Mouse (Mus musculus): ENCODE data around the gene Ptprr. TPM values are rescaled to one million over a fixed set of nuclear protein-coding genes. Genes with fewer than 3 reads are reported as not detected.

The Ptprr gene
- polyA plus RNA-seq, 1 experiment from 2014 or later, result 0.16 TPM

DNA sequence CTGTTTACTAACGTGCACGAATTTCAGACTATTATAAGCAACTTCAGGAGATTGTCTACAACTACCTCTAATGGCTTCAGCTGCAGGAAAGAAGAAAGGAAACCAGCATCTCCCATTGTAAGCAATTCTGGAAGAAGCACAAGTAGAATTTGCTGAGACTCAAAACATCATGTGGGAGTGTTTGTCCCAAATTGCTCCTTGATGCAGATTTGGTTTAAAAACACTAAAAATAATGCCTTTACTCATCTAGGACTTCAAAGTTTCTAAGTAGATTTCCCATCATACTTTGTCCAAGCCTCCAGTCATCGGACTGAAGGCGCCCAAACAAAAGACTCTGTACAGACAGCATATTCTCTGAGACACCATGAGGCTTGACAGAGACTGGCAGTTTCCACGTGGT lies 57.9 kb downstream of the Ptprr start:
- ATAC-seq (ENCODE audit: insufficient read depth), result no peak

DNA sequence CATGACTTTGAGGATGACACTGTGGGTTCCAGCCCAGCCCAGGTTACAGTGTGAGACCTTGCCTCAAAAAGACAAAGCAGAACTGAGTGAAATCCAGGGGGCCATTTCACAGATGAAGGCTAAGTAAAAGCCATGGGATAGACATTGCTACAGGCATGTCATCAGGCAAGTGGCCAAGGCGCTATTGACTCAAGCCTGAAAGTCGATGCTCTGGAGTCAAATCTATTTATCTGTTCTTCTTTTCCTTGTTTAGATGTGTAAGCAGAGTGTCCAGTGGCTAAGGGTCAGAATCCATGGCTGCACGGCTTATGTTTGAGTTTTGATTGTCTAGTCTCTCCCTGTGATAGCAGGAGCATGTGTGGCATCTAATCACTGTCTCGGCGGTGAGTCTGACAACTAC lies 60.6 kb downstream of the Ptprr start:
- Histone ChIP-seq H3K9ac (no peak overlapping the region), H3K27me3 (no peaks in the 10 kb centered on the region), H3K36me3 (replicated peaks) (no peaks in the 10 kb centered on the region), H3K9me3 (replicated peaks) (no peaks in the 10 kb centered on the region), H3K27ac (replicated peaks) (no peak overlapping the region), H3K4me3 (replicated peaks) (no peak overlapping the region), H3K4me1 (replicated peaks) (no peaks in the 10 kb centered on the region), H3K4me2 (no peak overlapping the region)
- WGBS (ENCODE audit: insufficient replicate concordance), result 60% methylated on average over 5 of the region's 5 CpGs
- no peak for ATAC-seq (ENCODE audit: insufficient read depth)

More for the DNA sequence above, 57.9 kb downstream of the Ptprr start:
- Histone ChIP-seq H3K36me3 (replicated peaks) (no peaks in the 10 kb centered on the region), H3K4me1 (replicated peaks) (no peaks in the 10 kb centered on the region), H3K4me3 (replicated peaks) (no peak overlapping the region), H3K27me3 (no peaks in the 10 kb centered on the region), H3K9ac (no peak overlapping the region), H3K4me2 (no peak overlapping the region), H3K9me3 (replicated peaks) (no peaks in the 10 kb centered on the region), H3K27ac (replicated peaks) (no peak overlapping the region)
- 41% methylated on average over 5 of the region's 5 CpGs for WGBS (ENCODE audit: insufficient replicate concordance)

DNA sequence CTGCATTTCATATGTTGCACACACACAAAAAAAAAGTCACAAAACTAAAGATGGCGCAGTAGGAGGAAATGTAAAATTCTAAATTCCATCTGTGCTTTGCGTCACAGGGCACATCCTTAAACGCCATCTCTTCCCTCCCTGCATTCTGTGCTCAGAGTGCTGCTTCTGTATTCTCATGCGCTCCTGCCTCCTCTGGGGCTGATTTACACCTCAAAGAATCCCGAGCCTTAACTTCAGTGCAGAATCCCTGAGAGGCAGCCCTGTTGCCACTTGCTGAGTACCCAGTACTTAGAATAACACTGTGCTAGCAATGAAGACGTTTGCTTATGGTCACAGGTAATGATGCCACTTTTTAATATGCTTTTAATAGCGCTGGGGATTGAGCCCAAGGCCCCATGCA lies 61.4 kb downstream of the Ptprr start:
- Histone ChIP-seq H3K4me2 (no peak overlapping the region), H3K4me1 (replicated peaks) (no peaks in the 10 kb centered on the region)
- 37% methylated on average over 7 of the region's 7 CpGs for WGBS (ENCODE audit: insufficient replicate concordance)

DNA sequence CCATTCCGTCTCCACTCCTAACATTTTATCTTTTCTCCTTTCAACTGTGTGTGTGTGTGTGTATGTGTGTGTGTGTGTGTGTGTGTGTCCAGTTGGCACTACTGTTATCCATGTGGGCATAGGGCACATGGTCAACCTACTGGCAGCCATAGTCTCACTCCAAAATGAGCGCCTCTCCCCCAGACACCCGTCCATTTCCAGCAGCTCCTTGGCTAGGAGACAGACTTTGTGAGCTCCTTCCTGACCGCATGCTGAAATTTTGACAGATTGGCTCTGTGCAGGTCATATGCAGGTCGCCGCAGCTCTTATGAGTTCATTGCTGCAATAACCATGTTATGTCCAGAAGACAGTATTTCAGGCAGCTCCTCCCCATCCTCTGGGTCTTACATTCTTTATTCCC lies 62.8 kb downstream of the Ptprr start:
- Histone ChIP-seq H3K9me3 (replicated peaks) (no peaks in the 10 kb centered on the region), H3K27ac (replicated peaks) (no peak overlapping the region), H3K9ac (no peak overlapping the region), H3K4me2 (no peak overlapping the region), H3K4me3 (replicated peaks) (no peak overlapping the region), H3K4me1 (replicated peaks) (no peaks in the 10 kb centered on the region), H3K36me3 (replicated peaks) (no peaks in the 10 kb centered on the region), H3K27me3 (no peaks in the 10 kb centered on the region)
- 75% methylated on average over 6 of the region's 6 CpGs for WGBS (ENCODE audit: insufficient replicate concordance)
- ATAC-seq (ENCODE audit: insufficient read depth), result no peak

More for the DNA sequence above, 61.4 kb downstream of the Ptprr start:
- ATAC-seq (ENCODE audit: insufficient read depth), result no peak
- Histone ChIP-seq H3K9ac (no peak overlapping the region), H3K4me3 (replicated peaks) (no peak overlapping the region), H3K36me3 (replicated peaks) (no peaks in the 10 kb centered on the region), H3K27me3 (no peaks in the 10 kb centered on the region), H3K9me3 (replicated peaks) (no peaks in the 10 kb centered on the region), H3K27ac (replicated peaks) (no peak overlapping the region)

DNA sequence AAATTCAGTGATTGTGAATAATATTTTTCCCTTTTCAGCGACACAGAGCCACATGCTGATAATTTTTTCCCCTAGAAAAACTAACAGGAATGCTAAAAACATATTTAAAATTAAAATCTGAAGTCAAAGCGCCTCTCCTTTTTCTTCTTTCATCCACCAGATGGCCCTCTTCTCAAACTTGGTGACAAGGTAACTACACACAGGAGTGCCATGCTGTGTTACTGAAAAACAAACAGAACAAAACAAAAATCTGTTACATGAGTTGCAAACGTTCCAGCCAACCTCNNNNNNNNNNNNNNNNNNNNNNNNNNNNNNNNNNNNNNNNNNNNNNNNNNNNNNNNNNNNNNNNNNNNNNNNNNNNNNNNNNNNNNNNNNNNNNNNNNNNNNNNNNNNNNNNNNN lies 66.0 kb downstream of the Ptprr start:
- H3K27me3 ChIP-seq, result no peaks in the 10 kb centered on the region
- H3K4me1 ChIP-seq (replicated peaks), result no peaks in the 10 kb centered on the region
- WGBS (ENCODE audit: insufficient replicate concordance), result 10% methylated on average over 3 of the region's 3 CpGs
- ATAC-seq (ENCODE audit: insufficient read depth), result no peak
- H3K4me2 ChIP-seq, result no peak overlapping the region
- no peak overlapping the region for H3K27ac ChIP-seq (replicated peaks)
- no peaks in the 10 kb centered on the region for H3K9me3 ChIP-seq (replicated peaks)
- no peak overlapping the region for H3K9ac ChIP-seq
- no peaks in the 10 kb centered on the region for H3K36me3 ChIP-seq (replicated peaks)
- no peak overlapping the region for H3K4me3 ChIP-seq (replicated peaks)

DNA sequence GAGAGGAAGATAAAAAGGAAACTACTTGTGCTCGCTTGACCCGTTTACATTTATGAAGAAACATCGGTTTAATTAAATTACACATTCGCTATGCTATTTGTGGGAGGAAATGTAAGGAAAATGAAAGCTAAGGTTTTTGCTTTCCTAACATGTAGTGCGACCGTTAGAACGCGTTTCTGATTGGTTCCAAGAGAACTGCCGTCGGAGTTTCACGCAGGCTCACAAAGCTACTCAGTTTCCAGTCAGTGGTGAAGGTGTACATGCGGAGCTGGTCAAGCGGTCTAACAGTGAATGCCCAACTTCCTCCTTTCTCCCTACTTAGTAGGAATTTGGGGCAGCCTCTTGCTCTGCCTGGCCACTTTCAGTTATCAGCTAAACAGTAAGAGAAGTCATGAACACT lies 78.5 kb downstream of the Ptprr start:
- 76% methylated on average over 13 of the region's 13 CpGs for WGBS (ENCODE audit: insufficient replicate concordance)
- H3K27ac ChIP-seq (replicated peaks), result no peak overlapping the region

DNA sequence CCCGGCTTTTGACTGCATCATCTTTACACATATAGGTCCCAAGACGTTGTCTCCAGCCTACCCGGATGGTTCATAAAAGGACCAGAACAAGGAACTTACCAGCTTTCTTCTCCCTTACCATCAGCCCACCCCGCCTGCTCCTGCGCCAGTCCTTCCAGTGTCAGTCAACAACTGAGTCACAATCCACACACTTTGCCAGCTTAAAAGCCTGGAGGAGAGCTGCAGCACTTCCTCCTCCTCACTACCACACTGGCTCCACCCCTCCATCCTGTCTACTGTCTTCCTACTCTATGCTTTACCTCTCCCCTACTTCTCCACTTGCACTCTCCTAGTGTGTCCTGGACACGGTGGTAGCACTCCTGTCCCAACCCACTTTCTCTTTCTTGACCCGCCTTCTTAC lies 80.5 kb downstream of the Ptprr start:
- WGBS (ENCODE audit: insufficient replicate concordance), result 52% methylated on average over 7 of the region's 7 CpGs
- ATAC-seq (ENCODE audit: insufficient read depth), result no peak
- no peak overlapping the region for H3K27ac ChIP-seq (replicated peaks)

More for the DNA sequence above, 78.5 kb downstream of the Ptprr start:
- H3K4me1 ChIP-seq (replicated peaks), result no peaks in the 10 kb centered on the region
- no peaks in the 10 kb centered on the region for H3K36me3 ChIP-seq (replicated peaks)
- H3K27me3 ChIP-seq, result no peaks in the 10 kb centered on the region
- no peak for ATAC-seq (ENCODE audit: insufficient read depth)
- H3K9ac ChIP-seq, result no peak overlapping the region
- no peak overlapping the region for H3K4me3 ChIP-seq (replicated peaks)
- no peaks in the 10 kb centered on the region for H3K9me3 ChIP-seq (replicated peaks)
- no peak overlapping the region for H3K4me2 ChIP-seq

DNA sequence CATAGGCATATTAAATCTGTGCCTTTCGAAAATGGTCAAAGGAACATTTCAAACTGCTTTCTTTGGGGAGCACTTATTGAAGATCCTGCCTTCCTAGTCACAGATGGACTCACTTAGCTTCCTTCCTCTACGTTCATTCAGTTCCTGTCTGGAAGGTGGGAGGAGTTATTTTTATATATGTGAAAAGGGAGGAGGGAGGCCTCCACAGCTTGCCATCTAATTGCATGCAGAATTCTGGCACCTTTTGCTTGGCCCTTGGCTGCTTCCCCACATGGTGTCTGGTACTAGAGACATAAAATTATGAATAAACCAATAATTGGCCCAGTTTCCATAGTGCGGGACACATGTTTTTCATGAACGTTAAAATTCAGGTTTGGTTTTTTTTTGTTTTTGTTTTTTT lies 90.2 kb downstream of the Ptprr start:
- no peak overlapping the region for H3K4me2 ChIP-seq
- no peaks in the 10 kb centered on the region for H3K9me3 ChIP-seq (replicated peaks)
- 70% methylated on average over 4 of the region's 4 CpGs for WGBS (ENCODE audit: insufficient replicate concordance)
- H3K27me3 ChIP-seq, result no peaks in the 10 kb centered on the region
- no peak overlapping the region for H3K27ac ChIP-seq (replicated peaks)
- no peak for ATAC-seq (ENCODE audit: insufficient read depth)
- no peaks in the 10 kb centered on the region for H3K36me3 ChIP-seq (replicated peaks)
- no peak overlapping the region for H3K4me3 ChIP-seq (replicated peaks)
- H3K4me1 ChIP-seq (replicated peaks), result no peaks in the 10 kb centered on the region
- no peak overlapping the region for H3K9ac ChIP-seq

More for the DNA sequence above, 80.5 kb downstream of the Ptprr start:
- Histone ChIP-seq H3K4me2 (no peak overlapping the region), H3K9ac (no peak overlapping the region), H3K27me3 (no peaks in the 10 kb centered on the region), H3K4me1 (replicated peaks) (no peaks in the 10 kb centered on the region), H3K36me3 (replicated peaks) (no peaks in the 10 kb centered on the region), H3K4me3 (replicated peaks) (no peak overlapping the region), H3K9me3 (replicated peaks) (no peaks in the 10 kb centered on the region)

DNA sequence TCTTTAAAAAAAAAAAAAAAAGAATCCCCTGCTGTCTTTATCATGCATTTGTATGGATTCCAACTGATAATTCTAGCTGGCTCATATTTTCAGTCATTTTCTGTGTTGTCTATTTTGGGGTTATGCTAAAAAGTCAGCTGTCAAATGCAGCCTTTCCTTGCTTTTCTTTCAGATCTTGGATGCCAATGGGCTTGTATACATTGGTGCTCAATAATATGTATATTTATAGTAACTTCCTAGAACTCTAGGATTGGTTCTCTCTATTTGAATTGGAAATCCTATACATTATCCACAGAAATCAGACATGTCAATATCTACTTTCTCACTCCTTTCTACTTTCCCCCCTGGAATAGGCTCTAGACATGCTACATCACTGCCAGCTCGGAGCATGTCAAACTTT lies 90.7 kb downstream of the Ptprr start:
- no peak overlapping the region for H3K9ac ChIP-seq
- no peak for ATAC-seq (ENCODE audit: insufficient read depth)

DNA sequence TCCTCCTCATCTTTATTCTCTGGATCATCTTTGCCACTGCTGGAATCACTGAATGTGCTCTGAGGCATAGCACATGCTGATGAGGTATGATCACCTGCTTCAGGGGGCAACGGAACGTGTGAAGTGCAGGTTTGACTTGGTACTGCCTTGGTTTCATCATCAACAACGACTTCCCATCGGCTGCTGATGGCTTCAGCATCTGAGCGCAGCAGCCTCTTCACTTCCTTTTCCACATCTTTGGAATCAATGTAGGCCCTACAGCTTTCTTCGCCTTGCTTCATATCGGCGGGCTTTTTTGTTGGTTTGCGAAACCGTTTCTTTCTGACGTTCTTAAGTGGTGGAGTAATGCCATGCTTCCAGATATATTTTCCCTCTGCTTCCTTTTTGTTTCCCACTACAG lies 94.9 kb downstream of the Ptprr start:
- H3K4me2 ChIP-seq, result no peak overlapping the region
- no peak overlapping the region for H3K4me3 ChIP-seq (replicated peaks)
- H3K27me3 ChIP-seq, result no peaks in the 10 kb centered on the region
- H3K4me1 ChIP-seq (replicated peaks), result no peaks in the 10 kb centered on the region
- WGBS (ENCODE audit: insufficient replicate concordance), result 80% methylated on average over 11 of the region's 11 CpGs
- H3K9ac ChIP-seq, result no peak overlapping the region
- H3K9me3 ChIP-seq (replicated peaks), result no peaks in the 10 kb centered on the region; the same call in 1 of the 2 replicates
- no peak for ATAC-seq (ENCODE audit: insufficient read depth)
- no peak overlapping the region for H3K27ac ChIP-seq (replicated peaks)
- no peaks in the 10 kb centered on the region for H3K36me3 ChIP-seq (replicated peaks)

More for the DNA sequence above, 90.7 kb downstream of the Ptprr start:
- no peak overlapping the region for H3K4me2 ChIP-seq
- H3K27ac ChIP-seq (replicated peaks), result no peak overlapping the region
- H3K4me1 ChIP-seq (replicated peaks), result no peaks in the 10 kb centered on the region
- H3K36me3 ChIP-seq (replicated peaks), result no peaks in the 10 kb centered on the region
- H3K9me3 ChIP-seq (replicated peaks), result no peaks in the 10 kb centered on the region; the same call in 1 of the 2 replicates
- WGBS (ENCODE audit: insufficient replicate concordance), result 56% methylated on average over 1 of the region's 1 CpGs
- no peaks in the 10 kb centered on the region for H3K27me3 ChIP-seq
- no peak overlapping the region for H3K4me3 ChIP-seq (replicated peaks)

DNA sequence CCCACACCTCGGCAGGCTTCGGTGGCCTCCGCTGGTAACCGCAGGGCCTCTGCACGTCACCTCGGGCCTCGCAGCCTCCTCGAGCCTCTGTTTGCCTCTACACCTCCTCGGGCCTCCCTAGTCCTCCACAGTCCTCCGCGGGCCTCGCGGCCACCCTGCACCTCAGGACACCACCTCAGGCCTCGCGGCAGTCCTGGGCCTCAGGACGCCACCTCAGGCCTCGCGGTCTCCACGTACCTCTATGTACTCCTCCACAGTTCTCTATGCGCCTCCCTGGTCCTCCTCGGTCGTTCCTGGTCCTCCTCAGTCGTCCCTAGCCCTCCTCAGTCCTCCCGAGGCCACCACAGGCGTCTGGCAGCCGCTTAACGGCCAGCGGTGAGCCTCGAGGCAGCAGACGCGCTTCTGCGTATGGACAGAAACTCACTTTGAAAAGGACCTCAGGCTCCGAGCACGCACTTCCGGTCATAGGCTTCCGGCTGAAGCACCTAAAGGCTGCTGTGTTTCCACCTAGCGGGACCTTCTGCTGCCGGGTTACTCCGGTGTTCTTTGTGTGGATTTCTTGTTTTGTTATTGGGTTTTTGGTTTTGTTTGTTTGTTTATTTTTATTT lies 96.0 kb downstream of the Ptprr start, which contains the start of gene 4933416C03Rik:
4933416C03Rik (minus strand) TSS at position 51 of the 608 bp plus-strand sequence.
- H3K9me3 ChIP-seq (replicated peaks), result no peaks in the 10 kb centered on the region; the same call in 1 of the 2 replicates
- ATAC-seq (ENCODE audit: insufficient read depth), result no peak
- H3K9ac ChIP-seq, result no peak within 1 kb of the TSS
- 84% methylated on average over 39 of the region's 39 CpGs for WGBS (ENCODE audit: insufficient replicate concordance)
- no peak within 1 kb of the TSS for H3K4me3 ChIP-seq (replicated peaks)
- H3K4me2 ChIP-seq, result no peak within 1 kb of the TSS
- H3K4me1 ChIP-seq (replicated peaks), result no peaks in the 10 kb centered on the region
- no peaks in the 10 kb centered on the region for H3K36me3 ChIP-seq (replicated peaks)
- H3K27me3 ChIP-seq, result no peaks in the 10 kb centered on the region
- no peak within 1 kb of the TSS for H3K27ac ChIP-seq (replicated peaks)

Measured in liver, embryonic 15.5 days (tissue).